Mouse (Mus musculus): ENCODE measurements around the gene Gfra4.

DNA sequence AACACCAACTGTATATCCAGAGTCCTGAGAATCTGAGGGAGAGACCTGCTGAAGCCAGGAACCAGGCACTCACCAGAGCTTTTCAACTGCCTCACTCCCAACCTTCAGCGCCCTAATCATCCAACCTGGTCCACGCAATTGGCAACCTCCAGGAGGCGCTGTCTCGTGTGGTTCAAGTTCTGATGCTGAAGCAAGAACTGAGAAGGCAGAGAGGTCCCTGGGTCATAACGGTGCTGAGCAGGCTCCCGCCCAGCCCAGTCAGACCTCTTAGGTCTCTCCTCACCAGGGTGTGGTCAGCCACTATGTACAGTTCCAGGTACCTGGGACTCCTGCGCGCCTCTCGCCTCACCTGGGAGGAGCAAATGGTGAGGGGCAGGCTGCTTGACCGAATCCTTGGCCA is 12.7 kb upstream of the Gfra4 start:
- TF ChIP-seq POLR2A (IDR thresholded peaks at IDR 0.05; ENCODE audit: borderline replicate concordance, extremely low read depth, insufficient read depth, insufficient read length, poor library complexity, severe bottlenecking), result no peak
- peak; percentile 70 for TF ChIP-seq CTCF (IDR thresholded peaks at IDR 0.05; ENCODE audit: borderline replicate concordance, extremely low read depth, insufficient read depth, insufficient read length)
